Mouse (Mus musculus) lung, postnatal 0 days (tissue): ENCODE data around the gene Casp3.

Experiments used
- CTCF ChIP-seq: IDR thresholded peaks from 2 replicates; pipeline ENCODE4 v1.5.1; 2016; ENCODE audit warnings: antibody characterized with exemption, mild to moderate bottlenecking
- EP300 ChIP-seq: IDR thresholded peaks from 2 replicates; pipeline ENCODE4 v1.6.1; 2016; ENCODE audit warnings: antibody characterized with exemption, mild to moderate bottlenecking, control low read depth

DNA sequence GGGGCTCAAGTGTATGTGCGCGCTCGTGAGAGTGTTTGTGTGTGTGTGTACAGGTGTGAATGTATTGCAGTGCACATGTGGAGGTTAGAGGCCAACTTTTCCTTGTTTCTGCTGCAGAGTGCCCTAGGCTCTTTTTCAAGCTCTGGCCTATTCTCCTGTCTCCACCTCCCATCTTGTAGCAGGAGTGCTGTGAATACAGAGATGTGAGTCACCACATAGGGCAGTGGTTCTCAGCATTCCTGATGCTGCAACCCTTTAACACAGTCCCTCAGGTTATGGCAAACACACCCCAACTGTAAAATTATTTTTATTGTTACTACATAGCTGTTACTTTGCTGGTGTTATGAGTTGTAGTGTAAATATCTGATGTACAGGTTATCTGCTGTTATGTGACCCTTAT lies 13.3 kb downstream of the Casp3 start:
- TF ChIP-seq EP300 (no peak), CTCF (no peak)
